Mouse (Mus musculus): ENCODE data around the gene Sco1. TPM values are rescaled to one million over a fixed set of nuclear protein-coding genes. Genes with fewer than 3 reads are reported as not detected.

Gene Sco1
- total and polyA plus RNA-seq, 3 experiments, result 14.1 to 32.9 TPM; not detected in 1

GRCm38 (mm10) chr11:67031603-67031915 is 20.9 kb upstream of the Sco1 start:
- no peak overlapping the region for H3K9ac ChIP-seq (ENCODE audit: control insufficient read depth, low read depth, low read length, poor library complexity, severe bottlenecking)
- TF ChIP-seq HCFC1 (IDR thresholded peaks at IDR 0.05; ENCODE audit: low read depth, low read length), result no peak
- TF ChIP-seq SMC3 (IDR thresholded peaks at IDR 0.05; ENCODE audit: low read depth, low read length), result no peak
- no peak for TF ChIP-seq MYB (IDR thresholded peaks at IDR 0.05; ENCODE audit: low read depth, low read length)
- TF ChIP-seq GABPA (IDR thresholded peaks at IDR 0.05; ENCODE audit: low read depth, low read length), result no peak
- TF ChIP-seq UBTF (IDR thresholded peaks at IDR 0.05; ENCODE audit: borderline replicate concordance, insufficient read depth, low read depth, low read length), result no peak
- no peak for TF ChIP-seq ELF1 (IDR thresholded peaks at IDR 0.05; ENCODE audit: low read depth, low read length)
- no peak for TF ChIP-seq MAZ (IDR thresholded peaks at IDR 0.05; ENCODE audit: low read depth, low read length)
- no peak for TF ChIP-seq MAFK (IDR thresholded peaks at IDR 0.05; ENCODE audit: borderline replicate concordance, low read depth, low read length)
- TF ChIP-seq SIN3A (IDR thresholded peaks at IDR 0.05; ENCODE audit: low read length), result no peak

GRCm38 (mm10) chr11:67034775-67035485 is 17.5 kb upstream of the Sco1 start:
- Histone ChIP-seq H3K4me3 (ENCODE audit: control insufficient read depth in 1 of 2, insufficient read depth in 1 of 2, low read depth in 2 of 2, low read length in 2 of 2) (no peak overlapping the region), H3K36me3 (ENCODE audit: control insufficient read depth in 1 of 2, insufficient read depth in 2 of 2, low read length in 2 of 2) (0 out of 4 replicates have a peak, but pooled peaks cover 0 to 1% of the 10 kb centered on the region in 2 experiments), H3K9ac (ENCODE audit: control insufficient read depth, low read depth, low read length, poor library complexity, severe bottlenecking) (no peak overlapping the region), H3K27me3 (ENCODE audit: control insufficient read depth in 1 of 2, insufficient read depth in 2 of 2, low read length in 2 of 2) (no peaks in the 10 kb centered on the region), H3K9me3 (replicated peaks; ENCODE audit: insufficient read depth, low read length) (no peaks in the 10 kb centered on the region), H3K79me2 (ENCODE audit: control insufficient read depth, insufficient read depth, low read length, poor library complexity) (no peaks in the 10 kb centered on the region), H3K27ac (ENCODE audit: control insufficient read depth, low read depth, low read length) (no peak overlapping the region), H3K4me1 (ENCODE audit: control insufficient read depth in 1 of 2, insufficient read depth in 2 of 2, low read length in 2 of 2) (no peaks in the 10 kb centered on the region)
- TF ChIP-seq ZNF384 (IDR thresholded peaks at IDR 0.05; ENCODE audit: low read depth, low read length) (no peak), USF2 (IDR thresholded peaks at IDR 0.05; ENCODE audit: borderline replicate concordance in 1 of 2, insufficient read depth in 1 of 2, low read depth in 1 of 2, low read length in 2 of 2) (no peak), TBP (IDR thresholded peaks at IDR 0.05; ENCODE audit: low read depth, low read length) (no peak), SIN3A (IDR thresholded peaks at IDR 0.05; ENCODE audit: low read length) (no peak)
- no peak for DNase-seq (ENCODE audit: low read depth, low spot score)

More at GRCm38 (mm10) chr11:67031603-67031915, 20.9 kb upstream of the Sco1 start:
- Histone ChIP-seq H3K79me2 (ENCODE audit: control insufficient read depth, insufficient read depth, low read length, poor library complexity) (no peaks in the 10 kb centered on the region), H3K36me3 (ENCODE audit: control insufficient read depth in 1 of 2, insufficient read depth in 2 of 2, low read length in 2 of 2) (no peaks in the 10 kb centered on the region), H3K9me3 (replicated peaks; ENCODE audit: insufficient read depth, low read length) (no peaks in the 10 kb centered on the region), H3K27ac (ENCODE audit: control insufficient read depth, low read depth, low read length) (no peak overlapping the region), H3K4me1 (ENCODE audit: control insufficient read depth in 1 of 2, insufficient read depth in 2 of 2, low read length in 2 of 2) (no peaks in the 10 kb centered on the region), H3K27me3 (ENCODE audit: control insufficient read depth in 1 of 2, insufficient read depth in 2 of 2, low read length in 2 of 2) (no peaks in the 10 kb centered on the region), H3K4me3 (ENCODE audit: control insufficient read depth in 1 of 2, insufficient read depth in 1 of 2, low read depth in 2 of 2, low read length in 2 of 2) (no peak overlapping the region)
- no peak for DNase-seq (ENCODE audit: low read depth, low spot score)

- no peak overlapping the region for H3K27ac ChIP-seq (ENCODE audit: control insufficient read depth, low read depth, low read length)
- no peaks in the 10 kb centered on the region for H3K79me2 ChIP-seq (ENCODE audit: control insufficient read depth, insufficient read depth, low read length, poor library complexity)
- no peak for DNase-seq (ENCODE audit: low read depth, low spot score)
- no peak overlapping the region for H3K9ac ChIP-seq (ENCODE audit: control insufficient read depth, low read depth, low read length, poor library complexity, severe bottlenecking)
- H3K27me3 ChIP-seq (ENCODE audit: control insufficient read depth in 1 of 2, insufficient read depth in 2 of 2, low read length in 2 of 2), result no peaks in the 10 kb centered on the region
- H3K4me1 ChIP-seq (ENCODE audit: control insufficient read depth in 1 of 2, insufficient read depth in 2 of 2, low read length in 2 of 2), result no peaks in the 10 kb centered on the region
- H3K9me3 ChIP-seq (replicated peaks; ENCODE audit: insufficient read depth, low read length), result no peaks in the 10 kb centered on the region
- peaks cover 0 to 6% of the 10 kb centered on the region in 2 experiments; a peak in 2 of 4 replicates for H3K36me3 ChIP-seq (ENCODE audit: control insufficient read depth in 1 of 2, insufficient read depth in 2 of 2, low read length in 2 of 2)
- no peak overlapping the region for H3K4me3 ChIP-seq (ENCODE audit: control insufficient read depth in 1 of 2, insufficient read depth in 1 of 2, low read depth in 2 of 2, low read length in 2 of 2)
- no peak for TF ChIP-seq ZKSCAN1 (IDR thresholded peaks at IDR 0.05; ENCODE audit: low read depth, low read length)
- TF ChIP-seq POLR2A (IDR thresholded peaks at IDR 0.05; ENCODE audit: control insufficient read depth in 1 of 2, insufficient read depth in 1 of 2, low read depth in 1 of 2, low read length in 2 of 2, poor library complexity in 1 of 2), result no peak
- TF ChIP-seq GABPA (IDR thresholded peaks at IDR 0.05; ENCODE audit: low read depth, low read length), result no peak
- no peak for TF ChIP-seq ZC3H11A (IDR thresholded peaks at IDR 0.05; ENCODE audit: low read depth, low read length)
- no peak for TF ChIP-seq MEF2A (IDR thresholded peaks at IDR 0.05; ENCODE audit: extremely low read depth, insufficient replicate concordance, low read depth, low read length, poor library complexity, severe bottlenecking)
- no peak for TF ChIP-seq USF2 (IDR thresholded peaks at IDR 0.05; ENCODE audit: borderline replicate concordance in 1 of 2, insufficient read depth in 1 of 2, low read depth in 1 of 2, low read length in 2 of 2)
- no peak for TF ChIP-seq ZMIZ1 (IDR thresholded peaks at IDR 0.05; ENCODE audit: low read depth, low read length)
- TF ChIP-seq CTCF (IDR thresholded peaks at IDR 0.05 in 2 of 3, conservative IDR thresholded peaks at IDR 0.05 in 1 of 3; ENCODE audit: control insufficient read depth in 1 of 3, insufficient read depth in 1 of 3, low read depth in 2 of 3, low read length in 3 of 3, poor library complexity in 1 of 3, severe bottlenecking in 1 of 3), result no peak
- TF ChIP-seq ZNF384 (IDR thresholded peaks at IDR 0.05; ENCODE audit: low read depth, low read length), result no peak
- TF ChIP-seq HCFC1 (IDR thresholded peaks at IDR 0.05; ENCODE audit: low read depth, low read length), result no peak
- TF ChIP-seq KAT2A (conservative IDR thresholded peaks at IDR 0.05; ENCODE audit: low read depth, low read length), result no peak
- TF ChIP-seq E2F4 (IDR thresholded peaks at IDR 0.05; ENCODE audit: borderline replicate concordance, low read depth, low read length), result no peak
- TF ChIP-seq NELFE (IDR thresholded peaks at IDR 0.05; ENCODE audit: low read depth, low read length), result no peak
- no peak for TF ChIP-seq CHD1 (IDR thresholded peaks at IDR 0.05; ENCODE audit: low read depth, low read length)
- TF ChIP-seq MAFK (IDR thresholded peaks at IDR 0.05; ENCODE audit: borderline replicate concordance, low read depth, low read length), result no peak
- TF ChIP-seq TCF12 (IDR thresholded peaks at IDR 0.05; ENCODE audit: low read depth, low read length), result no peak
- no peak for TF ChIP-seq EP300 (IDR thresholded peaks at IDR 0.05; ENCODE audit: low read depth in 1 of 2, low read length in 2 of 2)
Measured at GRCm38 (mm10) chr11:67036229-67036628, 16.2 kb upstream of the Sco1 start.

Measured in MEL (cell line).